Mouse (Mus musculus) liver, embryonic 14.5 days (tissue): ENCODE measurements at regions not wholly inside any gene's neighbourhood (a gene's known extent, or its start where the extent isn't known, plus 50 kb on each side); places are given as distances from the start of the nearest gene placed in this dataset.

ENCODE experiments used
- ATAC-seq: fragments of 200-750 bp; cut with Nextera tagmentation; 2 replicates; pipeline ENCODE4 v1.8.0; 2017; ENCODE audit warnings: moderate number of reproducible peaks, mild to moderate bottlenecking, moderate library complexity; ENCODE audit not compliant: insufficient read depth
- DNase-seq, 3 experiments: peaks; one replicate each; pipeline ENCODE4 v3.0.0-alpha.2; 2012 to 2013; ENCODE audit warnings: low read depth in 3 of 3, low spot score in 3 of 3
- H3K27ac ChIP-seq: fragments of 300-500 bp; sonication (generic); 2 replicates; pipeline ENCODE4 v1.5.1; 2014; ENCODE audit warnings: moderate library complexity, mild to moderate bottlenecking, control low read depth, inconsistent platforms
- H3K27me3 ChIP-seq: fragments of 300-500 bp; sonication (generic); 2 replicates; pipeline ENCODE4 v1.6.1; 2014; ENCODE audit warnings: mild to moderate bottlenecking, low read length, moderate library complexity; ENCODE audit not compliant: control insufficient read depth, insufficient read depth
- H3K36me3 ChIP-seq: fragments of 300-500 bp; sonication (generic); replicated peaks from 2 replicates; pipeline ENCODE4 v1.6.1; 2014; ENCODE audit warnings: low read depth; ENCODE audit not compliant: control insufficient read depth, insufficient read depth
- H3K4me1 ChIP-seq, 2 experiments: fragments of 200-500 bp in 1 of 2; fragments of 300-500 bp in 1 of 2; sonication (generic) in 1 of 2; replicated peaks; 2 replicates each; pipeline ENCODE4 v1.6.1; 2012 to 2014; ENCODE audit warnings: antibody characterized with exemption in 1 of 2, inconsistent platforms in 1 of 2, low read length in 1 of 2; ENCODE audit not compliant: control insufficient read depth in 2 of 2, insufficient read depth in 2 of 2
- H3K4me2 ChIP-seq: fragments of 300-500 bp; sonication (generic); 2 replicates; pipeline ENCODE4 v1.6.1; 2014; ENCODE audit warnings: low read depth, mild to moderate bottlenecking, control low read depth, moderate library complexity
- H3K4me3 ChIP-seq, 2 experiments: fragments of 200-500 bp in 1 of 2; fragments of 300-500 bp in 1 of 2; sonication (generic) in 1 of 2; 2 replicates each; pipeline ENCODE4 v1.5.1; 2012 to 2014; ENCODE audit warnings: low read depth in 2 of 2, low read length in 2 of 2, mild to moderate bottlenecking in 2 of 2, control low read depth in 1 of 2, inconsistent platforms in 1 of 2, moderate library complexity in 1 of 2; ENCODE audit not compliant: insufficient read depth in 1 of 2
- H3K9ac ChIP-seq: fragments of 300-500 bp; sonication (generic); replicated peaks from 2 replicates; pipeline ENCODE4 v1.6.1; 2014; ENCODE audit warnings: mild to moderate bottlenecking, control low read depth, moderate library complexity
- H3K9me3 ChIP-seq: fragments of 300-500 bp; sonication (generic); 2 replicates; pipeline ENCODE4 v1.6.1; 2016; ENCODE audit warnings: low read length, mixed read lengths; ENCODE audit not compliant: control insufficient read depth
- CTCF ChIP-seq: IDR thresholded peaks from 2 replicates; pipeline ENCODE4 v1.5.1; 2016; ENCODE audit warnings: antibody characterized with exemption, low read depth, control low read depth
- EP300 ChIP-seq: IDR thresholded peaks from 2 replicates; pipeline ENCODE4 v1.6.1; 2016; ENCODE audit warnings: antibody characterized with exemption, low read depth
- WGBS: fragments of 180-500 bp; shearing (Covaris S2); extraction: QIAGEN DNeasy Blood & Tissue Kit; methylation state at CpG from one replicate; pipeline ENCODE4 v1.1.7; 2014; ENCODE audit not compliant: insufficient replicate concordance; 5-methylcytosine and 5-hydroxymethylcytosine counted together

GRCm38 (mm10) chr13:55904884-55905283, 68.9 kb upstream of the Pitx1 start:
- H3K4me3 ChIP-seq, result no peak overlapping the region
- WGBS, result 36% methylated on average over 4 of the region's 4 CpGs
- ATAC-seq, result no peak

GRCm38 (mm10) chr13:55902255-55902654, 66.3 kb upstream of the Pitx1 start:
- 44% methylated on average over 11 of the region's 11 CpGs for WGBS
- Histone ChIP-seq H3K4me3 (no peak overlapping the region), H3K27ac (no peak overlapping the region), H3K36me3 (no peaks in the 10 kb centered on the region), H3K9me3 (no peaks in the 10 kb centered on the region), H3K9ac (no peak overlapping the region), H3K4me1 (no peaks in the 10 kb centered on the region), H3K4me2 (no peak overlapping the region), H3K27me3 (no peaks in the 10 kb centered on the region)
- TF ChIP-seq CTCF (no peak), EP300 (no peak)
- no peak for ATAC-seq
- no peak for DNase-seq

More at GRCm38 (mm10) chr13:55904884-55905283, 68.9 kb upstream of the Pitx1 start:
- no peak overlapping the region for H3K4me2 ChIP-seq
- no peak for TF ChIP-seq EP300
- no peak for TF ChIP-seq CTCF
- no peak for DNase-seq
- H3K9ac ChIP-seq, result no peak overlapping the region
- H3K27ac ChIP-seq, result no peak overlapping the region
- no peaks in the 10 kb centered on the region for H3K36me3 ChIP-seq
- no peaks in the 10 kb centered on the region for H3K9me3 ChIP-seq
- H3K27me3 ChIP-seq, result no peaks in the 10 kb centered on the region
- H3K4me1 ChIP-seq, result no peaks in the 10 kb centered on the region

DNA sequence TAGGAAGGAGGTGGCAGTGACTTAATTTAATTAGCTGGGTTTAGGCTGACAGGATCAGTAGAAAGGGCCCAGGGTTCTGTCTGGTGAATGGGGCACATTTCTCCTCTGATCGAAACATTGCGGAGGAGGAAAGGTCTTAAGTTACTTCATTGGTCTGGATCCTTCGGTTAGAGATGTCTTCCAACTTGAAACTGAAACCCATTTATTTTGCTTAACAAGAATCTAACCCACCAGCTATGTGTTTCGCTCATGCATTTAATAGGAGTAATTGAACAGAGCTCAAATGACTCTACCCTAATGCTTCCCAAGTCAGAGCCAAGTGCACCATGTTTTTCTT, 64.2 kb upstream of the Pitx1 start:
- Histone ChIP-seq H3K9ac (no peak overlapping the region), H3K27ac (no peak overlapping the region), H3K4me3 (no peak overlapping the region), H3K27me3 (no peaks in the 10 kb centered on the region), H3K9me3 (no peaks in the 10 kb centered on the region), H3K4me1 (no peaks in the 10 kb centered on the region), H3K36me3 (no peaks in the 10 kb centered on the region), H3K4me2 (no peak overlapping the region)
- no peak for ATAC-seq
- 68% methylated on average over 4 of the region's 4 CpGs for WGBS
- DNase-seq, result no peak
- TF ChIP-seq EP300 (no peak), CTCF (no peak)

GRCm38 (mm10) chr13:55899501-55900189, 63.7 kb upstream of the Pitx1 start:
- no peak overlapping the region for H3K4me2 ChIP-seq
- H3K4me1 ChIP-seq, result no peaks in the 10 kb centered on the region
- no peak overlapping the region for H3K27ac ChIP-seq
- no peaks in the 10 kb centered on the region for H3K27me3 ChIP-seq
- TF ChIP-seq EP300, result no peak
- TF ChIP-seq CTCF, result no peak
- DNase-seq (no peak), ATAC-seq (no peak)
- no peak overlapping the region for H3K9ac ChIP-seq
- H3K36me3 ChIP-seq, result no peaks in the 10 kb centered on the region
- no peaks in the 10 kb centered on the region for H3K9me3 ChIP-seq
- H3K4me3 ChIP-seq, result no peak overlapping the region
- 60% methylated on average over 10 of the region's 10 CpGs for WGBS

GRCm38 (mm10) chr13:55898999-55899398, 63.0 kb upstream of the Pitx1 start:
- Histone ChIP-seq H3K4me3 (no peak overlapping the region), H3K36me3 (no peaks in the 10 kb centered on the region), H3K27ac (no peak overlapping the region), H3K27me3 (no peaks in the 10 kb centered on the region), H3K4me2 (no peak overlapping the region), H3K9ac (no peak overlapping the region), H3K4me1 (no peaks in the 10 kb centered on the region), H3K9me3 (no peaks in the 10 kb centered on the region)
- no peak for ATAC-seq
- 45% methylated on average over 8 of the region's 8 CpGs for WGBS
- TF ChIP-seq CTCF (no peak), EP300 (no peak)
- DNase-seq, result no peak
